Mouse (Mus musculus) activated CD4-positive, CD25-positive, alpha-beta regulatory T cell, adult 4 months (primary cell): ENCODE measurements around the gene Dyrk1b. TPM values are rescaled to one million over a fixed set of nuclear protein-coding genes. Genes with fewer than 3 reads are reported as not detected.
A peak's percentile ranks its signal among the peaks of the same experiment; 100 is the strongest.
"Not testable (repeated sequence)": the region's sequence is repeated elsewhere in the genome, so short reads cannot be mapped to it uniquely, and the experiment has no call there.

ENCODE experiments used
- ATAC-seq: one replicate; pipeline ENCODE4 v1.8.0; 2017
- polyA plus RNA-seq, 2 experiments: library from polyadenylated mRNA; unstranded; fragments of 100-300 nt; shearing (Covaris generic); gene quantifications; one replicate each; pipeline ENCODE4 v1.2.1; 2017

The Dyrk1b gene
- polyA plus RNA-seq, 2 experiments from 2014 or later = 1.2 to 1.5 TPM

DNA sequence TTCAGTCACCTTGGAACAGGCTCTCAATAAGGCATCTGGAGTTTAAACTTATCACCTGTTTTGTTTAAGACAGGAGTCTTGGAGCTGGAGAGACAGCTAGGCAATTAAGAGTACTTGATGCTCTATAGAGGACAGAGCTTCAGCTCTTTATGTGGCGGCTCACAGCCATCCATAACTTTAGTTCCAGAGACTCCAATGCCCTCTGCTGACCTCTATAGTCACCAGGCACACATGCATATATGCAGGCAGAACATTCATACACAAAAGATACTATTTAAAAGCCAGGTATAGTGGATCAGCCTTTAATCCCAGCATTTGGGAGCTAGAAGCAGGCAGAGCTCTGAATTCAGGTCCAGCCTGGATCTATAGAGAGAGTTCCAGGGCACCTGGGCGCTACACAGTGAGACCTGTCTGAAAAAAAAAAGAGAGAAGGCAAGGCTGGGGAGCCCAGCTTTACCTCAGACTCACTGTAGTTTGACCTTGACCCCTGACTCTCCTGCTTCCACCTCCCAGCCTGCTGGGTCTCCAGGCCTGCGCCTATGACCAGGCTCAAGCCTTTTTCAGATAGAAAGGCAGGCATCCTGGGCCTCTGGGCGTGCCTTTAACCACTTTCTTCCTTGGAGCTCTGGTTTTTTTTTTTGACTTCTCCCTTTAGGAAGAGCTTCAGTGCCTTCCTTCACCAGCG is 16.3 kb downstream of the Dyrk1b start:
- no peak for ATAC-seq

DNA sequence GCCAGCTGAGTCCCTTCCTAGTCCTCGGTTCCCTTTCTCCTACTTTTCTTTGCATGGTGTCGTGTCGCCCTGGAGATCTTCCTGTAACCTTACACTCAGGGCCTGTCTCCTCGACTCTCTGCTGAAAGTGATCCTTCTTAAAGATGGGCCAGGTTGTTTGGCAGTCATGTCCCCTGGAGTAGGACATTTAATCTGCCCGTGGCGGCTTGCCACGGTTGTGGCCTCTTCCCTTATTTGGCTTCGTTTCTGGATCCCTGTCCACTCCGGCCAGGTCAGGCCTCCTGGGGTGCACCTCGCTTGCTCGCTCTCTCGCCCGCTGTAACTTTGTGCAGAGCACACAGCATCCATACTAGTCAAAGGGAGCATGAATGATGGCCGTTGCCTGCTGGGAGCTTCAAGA is 17.3 kb downstream of the Dyrk1b start:
- ATAC-seq = no peak

- ATAC-seq = no peak
These were observed 19.8 kb downstream of the Dyrk1b start for GRCm38 (mm10) chr7:28199054-28199453.

GRCm38 (mm10) chr7:28203207-28204108 is 24.2 kb downstream of the Dyrk1b start:
- no peak for ATAC-seq

GRCm38 (mm10) chr7:28206044-28206600 is 26.9 kb downstream of the Dyrk1b start:
- no peak for ATAC-seq

- peak; percentile 53 for ATAC-seq
These were observed 29.2 kb downstream of the Dyrk1b start for GRCm38 (mm10) chr7:28208396-28208987.

- peak; percentile 78 for ATAC-seq
These were observed 29.8 kb downstream of the Dyrk1b start for GRCm38 (mm10) chr7:28208988-28209508.

DNA sequence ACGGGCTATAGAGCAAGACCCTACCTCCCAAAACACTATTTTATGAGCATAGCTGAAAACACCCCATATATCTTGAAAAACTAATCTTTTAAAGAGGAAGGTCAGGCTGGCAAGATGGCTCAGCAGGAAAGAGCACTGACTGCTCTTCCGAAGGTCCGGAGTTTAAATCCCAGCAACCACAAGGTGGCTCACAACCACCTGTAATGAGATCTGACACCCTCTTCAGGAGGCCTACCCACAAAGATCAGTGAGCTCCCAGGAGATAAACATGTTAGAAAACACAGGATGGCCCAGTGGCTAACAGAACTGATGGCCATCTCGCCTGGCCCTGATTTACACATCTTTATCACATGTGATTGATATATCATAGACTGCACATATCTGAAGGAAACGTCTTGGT is 31.5 kb downstream of the Dyrk1b start:
- ATAC-seq = no peak

- ATAC-seq = no peak
These were observed 34.9 kb downstream of the Dyrk1b start for GRCm38 (mm10) chr7:28214142-28214541.

DNA sequence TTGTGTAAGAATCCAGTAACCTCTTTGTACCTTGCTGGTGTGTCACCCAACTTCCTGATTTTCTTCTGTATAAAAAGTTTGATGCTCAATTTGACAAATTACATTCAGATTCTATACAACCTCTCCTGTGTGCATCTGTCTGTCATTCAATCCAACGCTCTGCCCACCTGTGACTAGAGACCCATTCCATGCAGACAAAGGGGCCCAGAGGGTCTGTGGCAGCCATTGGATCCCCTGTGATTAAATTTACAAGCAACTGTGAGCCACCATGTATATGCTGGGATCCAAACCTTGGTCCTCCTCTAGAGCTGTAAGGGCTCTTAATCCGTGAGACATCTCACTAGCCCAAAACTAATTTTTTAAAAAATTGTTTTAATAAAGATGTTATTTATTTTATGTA is 36.7 kb downstream of the Dyrk1b start:
- not testable (repeated sequence) for ATAC-seq

GRCm38 (mm10) chr7:28217811-28218210 is 38.5 kb downstream of the Dyrk1b start:
- ATAC-seq = not testable (repeated sequence)

DNA sequence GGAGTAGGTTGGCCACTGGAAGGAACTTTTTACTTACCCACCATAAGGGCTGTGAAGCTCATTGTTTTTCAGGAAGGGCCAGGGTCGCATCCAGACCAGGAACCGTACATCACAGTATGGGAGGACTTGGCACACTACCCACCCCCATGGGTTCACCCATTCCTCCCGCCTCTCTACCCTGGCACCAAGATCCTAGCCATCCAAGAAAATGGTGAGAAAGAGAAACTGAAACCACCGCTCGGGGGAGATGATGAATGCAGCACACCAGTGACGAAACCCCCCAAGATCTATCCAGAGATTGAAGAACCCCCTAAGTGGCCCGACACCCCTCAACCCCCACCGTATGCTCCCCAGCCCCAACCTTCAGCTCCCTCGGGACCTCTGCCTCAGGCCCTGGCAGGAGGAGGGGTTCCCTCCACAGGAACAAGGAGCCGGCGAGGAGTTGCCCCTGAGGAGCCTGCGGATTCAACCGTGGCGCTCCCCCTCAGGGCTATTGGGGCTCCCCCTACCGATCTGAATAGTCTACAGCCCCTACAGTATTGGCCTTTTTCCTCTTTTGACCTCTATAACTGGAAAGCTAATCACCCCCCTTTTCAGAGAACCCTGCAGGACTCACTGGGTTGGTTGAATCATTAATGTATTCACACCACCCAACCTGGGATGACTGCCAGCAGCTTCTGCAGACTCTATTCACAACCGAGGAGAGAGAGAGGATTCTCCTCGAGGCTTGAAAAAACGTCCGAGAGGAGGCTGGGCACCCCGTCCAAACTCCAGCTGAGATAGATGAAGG is 39.9 kb downstream of the Dyrk1b start:
- ATAC-seq = not testable (repeated sequence)

GRCm38 (mm10) chr7:28226836-28227235 is 47.6 kb downstream of the Dyrk1b start:
- not testable (repeated sequence) for ATAC-seq

- not testable (repeated sequence) for ATAC-seq
These were observed 48.2 kb downstream of the Dyrk1b start for GRCm38 (mm10) chr7:28227421-28227820.

Other genes starting within 250 kb of the Dyrk1b start
- 10 to 100 TPM; 35.1 to 37.1 TPM for gene Zfp780b, start 200.3 kb upstream of the Dyrk1b start, polyA plus RNA-seq
- gene Zfp850, start 165.4 kb upstream of the Dyrk1b start, polyA plus RNA-seq = 1 to 10 TPM; 6.2 to 6.5 TPM
- 100 to 1,000 TPM; 172 to 224 TPM for gene Psmc4, start 129.4 kb upstream of the Dyrk1b start, polyA plus RNA-seq
- under 1 TPM in 1 of 2 experiments, not detected in 1; 0.19 TPM for gene Fcgbp, start 108.2 kb upstream of the Dyrk1b start, polyA plus RNA-seq
- not detected for gene 9530053A07Rik, start 50.0 kb upstream of the Dyrk1b start, polyA plus RNA-seq
- 10 to 100 TPM; 57.9 to 70.7 TPM for gene Fbl, start 9.8 kb upstream of the Dyrk1b start, polyA plus RNA-seq
- gene Eid2, start 88.4 kb downstream of the Dyrk1b start, polyA plus RNA-seq = under 1 TPM; 0.36 to 0.48 TPM
- 1 to 10 TPM; 1.0 to 1.1 TPM for gene Eid2b, start 98.3 kb downstream of the Dyrk1b start, polyA plus RNA-seq
- gene Selenov, start 111.7 kb downstream of the Dyrk1b start, polyA plus RNA-seq = not detected
- gene Dll3, start 122.8 kb downstream of the Dyrk1b start, polyA plus RNA-seq = under 1 TPM in 1 of 2 experiments, not detected in 1; 0.17 TPM
- 10 to 100 TPM; 31.2 to 41.1 TPM for gene Timm50, start 132.6 kb downstream of the Dyrk1b start, polyA plus RNA-seq
- gene Supt5, start 159.3 kb downstream of the Dyrk1b start, polyA plus RNA-seq = 100 to 1,000 TPM in 1 of 2 experiments, 10 to 100 TPM in 1; 68.7 to 110 TPM
- 1,000 to 10,000 TPM; 1,380 to 1,513 TPM for gene Rps16, start 171.2 kb downstream of the Dyrk1b start, polyA plus RNA-seq
- 10 to 100 TPM; 61.5 to 70.3 TPM for gene Plekhg2, start 193.1 kb downstream of the Dyrk1b start, polyA plus RNA-seq
- gene Zfp36, start 200.8 kb downstream of the Dyrk1b start, polyA plus RNA-seq = 100 to 1,000 TPM; 107 to 125 TPM
- 10 to 100 TPM; 29.7 to 30.6 TPM for gene Med29, start 213.2 kb downstream of the Dyrk1b start, polyA plus RNA-seq
- gene Paf1, start 213.5 kb downstream of the Dyrk1b start, polyA plus RNA-seq = 10 to 100 TPM; 49.2 to 65.4 TPM